Mouse (Mus musculus) heart, embryonic 13.5 days (tissue): ENCODE data around the gene Ets1. TPM values are rescaled to one million over a fixed set of nuclear protein-coding genes. Genes with fewer than 3 reads are reported as not detected.
A peak's percentile ranks its signal among the peaks of the same experiment; 100 is the strongest.

ENCODE experiments used
- ATAC-seq: fragments of 200-750 bp; cut with Nextera tagmentation; 2 replicates; pipeline ENCODE4 v1.8.0; 2017; ENCODE audit warnings: moderate TSS enrichment; ENCODE audit not compliant: insufficient number of reproducible peaks, low FRiP score, low TSS enrichment; ENCODE audit errors: extremely low read depth
- H3K27ac ChIP-seq: fragments of 300-500 bp; sonication (generic); replicated peaks from 2 replicates; pipeline ENCODE4 v1.5.1; 2015; ENCODE audit warnings: moderate library complexity, mild to moderate bottlenecking, inconsistent platforms
- H3K27me3 ChIP-seq: fragments of 300-500 bp; sonication (generic); replicated peaks from 2 replicates; pipeline ENCODE4 v1.6.1; 2015; ENCODE audit warnings: mild to moderate bottlenecking, inconsistent platforms
- H3K36me3 ChIP-seq: fragments of 300-500 bp; sonication (generic); 2 replicates; pipeline ENCODE4 v1.6.1; 2015; ENCODE audit warnings: mild to moderate bottlenecking, inconsistent platforms
- H3K4me1 ChIP-seq: fragments of 300-500 bp; sonication (generic); 2 replicates; pipeline ENCODE4 v1.6.1; 2015; ENCODE audit warnings: inconsistent platforms
- H3K4me2 ChIP-seq: fragments of 300-500 bp; sonication (generic); 2 replicates; pipeline ENCODE4 v1.6.1; 2015; ENCODE audit warnings: inconsistent platforms, mild to moderate bottlenecking, moderate library complexity
- H3K4me3 ChIP-seq: fragments of 300-500 bp; sonication (generic); 2 replicates; pipeline ENCODE4 v1.5.1; 2015; ENCODE audit warnings: moderate library complexity, mild to moderate bottlenecking, inconsistent platforms
- H3K9ac ChIP-seq: fragments of 300-500 bp; sonication (generic); 2 replicates; pipeline ENCODE4 v1.6.1; 2015; ENCODE audit warnings: inconsistent platforms, mild to moderate bottlenecking, moderate library complexity
- H3K9me3 ChIP-seq: fragments of 300-500 bp; sonication (generic); 2 replicates; pipeline ENCODE4 v1.6.1; 2016; ENCODE audit warnings: inconsistent platforms
- WGBS: fragments of 180-500 bp; shearing (Covaris S2); methylation state at CpG from one replicate; pipeline ENCODE4 v1.1.7; 2015; ENCODE audit warnings: mixed read lengths; 5-methylcytosine and 5-hydroxymethylcytosine counted together
- polyA plus RNA-seq: library from polyadenylated mRNA; unstranded; fragments of >200 nt; fragmentation: Nextera tagmentation; extraction: Ambion mirVana; gene quantifications from 2 replicates; pipeline ENCODE4 v1.2.1, GENCODE M21; 2015

Gene Ets1
- polyA plus RNA-seq, 1 experiment from 2014 or later: 46.9 TPM

GRCm38 (mm10) chr9:32617430-32617768 lies 18.6 kb upstream of the Ets1 start:
- Histone ChIP-seq H3K4me3 (no peak overlapping the region), H3K4me1 (peaks cover 15% of the 10 kb centered on the region), H3K9ac (no peak overlapping the region), H3K27me3 (no peaks in the 10 kb centered on the region), H3K4me2 (no peak overlapping the region), H3K9me3 (no peaks in the 10 kb centered on the region), H3K36me3 (no peaks in the 10 kb centered on the region), H3K27ac (no peak overlapping the region)
- 61% methylated on average over 5 of the region's 5 CpGs for WGBS
- ATAC-seq: no peak

DNA sequence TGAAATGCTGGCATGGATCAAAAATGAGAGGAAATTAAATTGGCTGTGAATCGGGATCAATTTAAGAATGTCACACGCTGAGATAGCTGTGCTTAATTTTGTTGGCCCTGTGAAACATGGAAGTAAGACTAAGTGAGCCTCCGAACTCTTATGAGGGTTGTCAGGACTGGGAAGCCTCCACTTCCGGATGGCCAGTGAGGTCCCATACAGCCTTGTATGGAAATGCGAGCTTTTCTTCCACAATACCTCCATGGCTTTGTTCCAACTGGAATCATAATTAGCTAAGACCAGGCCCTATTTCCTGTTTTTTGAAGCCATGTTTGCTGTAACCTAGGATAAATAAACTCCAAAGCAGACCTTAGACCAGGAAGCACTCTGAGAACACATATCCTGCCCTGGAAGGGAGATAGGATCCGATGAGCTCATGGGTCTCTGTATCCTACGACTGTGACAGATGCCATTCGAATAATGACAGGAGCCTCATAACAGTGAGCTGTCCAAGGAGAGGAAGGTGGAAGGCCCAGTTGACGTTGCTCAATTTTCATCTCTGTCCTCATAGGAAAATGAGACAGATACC lies 17.4 kb upstream of the Ets1 start:
- Histone ChIP-seq H3K4me2 (no peak overlapping the region), H3K27me3 (no peaks in the 10 kb centered on the region; the same call in 1 of the 2 replicates), H3K4me1 (peaks cover 7% of the 10 kb centered on the region), H3K27ac (no peak overlapping the region), H3K9ac (no peak overlapping the region), H3K36me3 (no peaks in the 10 kb centered on the region), H3K4me3 (no peak overlapping the region), H3K9me3 (no peaks in the 10 kb centered on the region)
- WGBS: 72% methylated on average over 9 of the region's 9 CpGs
- ATAC-seq: no peak

DNA sequence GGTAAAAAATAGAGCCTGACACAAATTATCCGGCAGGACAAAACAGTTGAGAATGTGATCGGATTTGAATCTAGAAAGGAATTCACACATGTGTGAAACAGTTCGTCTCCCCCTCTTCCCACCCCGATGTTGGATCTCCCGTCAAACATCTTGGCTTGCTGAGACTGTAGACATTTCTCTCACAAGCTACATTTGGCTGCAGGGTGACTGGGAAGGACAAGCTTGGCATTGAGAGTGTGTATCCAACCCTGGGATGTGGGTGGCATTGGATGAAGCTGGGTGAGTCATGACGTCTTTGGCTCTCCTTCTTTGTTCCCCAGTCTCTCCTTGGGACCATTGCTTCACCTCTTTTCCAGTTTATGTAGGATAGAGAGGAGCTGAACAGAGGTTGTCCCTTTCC lies 16.4 kb upstream of the Ets1 start:
- no peak overlapping the region for H3K27ac ChIP-seq
- ATAC-seq: no peak
- peaks cover 7% of the 10 kb centered on the region for H3K4me1 ChIP-seq
- H3K36me3 ChIP-seq: no peaks in the 10 kb centered on the region
- H3K4me2 ChIP-seq: no peak overlapping the region
- 78% methylated on average over 6 of the region's 6 CpGs for WGBS
- H3K27me3 ChIP-seq: peaks cover 4% of the 10 kb centered on the region; the same call in 1 of the 2 replicates
- no peak overlapping the region for H3K9ac ChIP-seq
- no peaks in the 10 kb centered on the region for H3K9me3 ChIP-seq
- no peak overlapping the region for H3K4me3 ChIP-seq

DNA sequence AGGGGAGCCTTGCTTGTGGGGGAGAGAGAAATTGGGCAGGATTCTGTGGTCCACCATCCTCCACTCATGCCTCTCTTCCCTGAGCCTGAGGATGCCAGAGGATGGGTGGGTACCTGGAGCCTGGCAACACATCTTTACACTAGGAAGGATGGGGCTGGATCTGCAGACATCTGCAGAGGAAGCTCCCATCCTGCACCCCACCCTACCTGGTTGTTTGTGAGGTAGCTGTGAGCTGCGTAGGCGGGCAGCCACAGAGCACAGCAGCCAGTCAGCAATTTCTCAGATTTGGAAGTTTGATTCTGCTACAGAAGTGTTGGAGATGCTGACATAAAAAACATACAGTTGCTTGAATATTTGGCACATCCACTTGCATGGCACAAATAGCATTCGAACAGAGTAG lies 15.6 kb upstream of the Ets1 start:
- Histone ChIP-seq H3K4me2 (no peak overlapping the region), H3K4me1 (peaks cover 7% of the 10 kb centered on the region), H3K9me3 (no peaks in the 10 kb centered on the region), H3K27me3 (peaks cover 4% of the 10 kb centered on the region; the same call in 1 of the 2 replicates), H3K9ac (no peak overlapping the region), H3K36me3 (no peaks in the 10 kb centered on the region), H3K27ac (no peak overlapping the region), H3K4me3 (no peak overlapping the region)
- ATAC-seq: no peak
- WGBS: 86% methylated on average over 3 of the region's 3 CpGs

DNA sequence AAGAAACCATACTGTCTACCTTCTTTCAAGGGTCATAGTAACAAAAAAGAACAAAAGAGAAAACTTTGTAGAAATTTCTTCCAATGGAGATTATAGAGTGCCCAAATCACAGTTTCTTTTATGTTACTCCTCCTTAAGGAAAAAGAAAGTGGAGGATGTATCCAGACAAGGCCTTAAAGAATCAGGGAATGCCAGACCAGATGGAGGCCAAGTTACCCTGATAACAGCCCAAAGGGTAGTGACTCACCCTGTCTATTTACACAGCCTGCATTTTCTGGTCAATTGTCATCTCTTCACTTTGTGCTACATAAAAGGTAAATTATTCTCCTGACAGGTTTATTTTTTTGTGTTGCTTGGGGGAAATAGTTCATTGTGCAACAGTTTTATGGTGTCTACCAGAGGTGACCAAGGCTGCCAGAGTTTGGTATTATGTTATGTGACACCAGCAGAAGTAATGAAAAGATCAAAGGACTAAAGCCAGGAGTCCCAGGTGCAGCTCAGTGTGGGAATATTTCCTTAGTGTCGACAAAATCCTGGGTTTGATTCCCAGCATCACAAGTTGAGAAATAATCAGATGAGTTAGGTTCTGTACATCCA lies 6.5 kb upstream of the Ets1 start:
- ATAC-seq: no peak
- peaks cover 8% of the 10 kb centered on the region; the same call in 1 of the 2 replicates for H3K4me1 ChIP-seq
- peaks cover 7% of the 10 kb centered on the region for H3K27me3 ChIP-seq
- H3K27ac ChIP-seq: no peak overlapping the region
- H3K36me3 ChIP-seq: no peaks in the 10 kb centered on the region
- no peak overlapping the region for H3K4me3 ChIP-seq
- 74% methylated on average over 1 of the region's 1 CpGs for WGBS
- H3K9me3 ChIP-seq: no peaks in the 10 kb centered on the region
- no peak overlapping the region for H3K9ac ChIP-seq
- H3K4me2 ChIP-seq: no peak overlapping the region

DNA sequence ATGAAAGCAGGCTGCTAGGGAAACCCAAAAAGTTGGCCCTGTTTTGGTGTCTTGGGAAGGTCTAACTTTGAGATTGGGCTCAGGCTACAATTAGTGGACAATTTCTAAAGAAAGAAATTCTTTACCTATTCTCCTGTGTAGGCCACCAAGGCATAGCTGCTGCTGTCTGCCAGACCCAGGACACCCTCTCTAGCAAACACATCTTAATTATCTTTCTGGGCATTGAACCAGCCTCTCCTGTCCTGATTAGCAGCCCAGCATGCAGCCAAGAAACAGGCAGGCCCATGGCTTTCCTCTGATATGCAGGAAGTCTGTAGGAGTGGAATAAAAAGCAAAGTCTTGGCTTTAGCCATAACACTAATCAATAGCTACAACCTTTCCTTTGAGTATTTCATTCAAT lies 4.7 kb upstream of the Ets1 start:
- ATAC-seq: no peak

DNA sequence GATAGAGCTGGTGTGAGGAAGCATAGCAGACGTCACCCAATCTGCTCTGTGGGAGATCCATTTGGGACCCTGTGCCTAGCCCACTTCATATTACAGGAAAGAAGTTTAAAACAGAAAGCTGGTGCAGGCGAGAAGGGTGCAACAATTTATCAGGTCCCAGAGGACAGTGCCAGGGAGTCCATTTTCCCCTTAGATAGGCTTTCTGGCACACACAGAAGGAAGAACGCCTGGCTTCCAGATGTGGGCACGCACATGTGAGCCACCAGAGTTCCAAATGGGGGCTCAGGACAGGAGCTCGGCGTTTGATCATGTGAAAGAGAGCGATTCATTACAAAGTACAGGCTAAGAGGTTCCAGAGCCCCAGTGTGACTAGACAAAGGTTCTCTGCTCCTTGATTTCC lies 3.8 kb upstream of the Ets1 start:
- no peak overlapping the region for H3K27ac ChIP-seq
- peaks cover 22% of the 10 kb centered on the region for H3K4me1 ChIP-seq
- H3K4me2 ChIP-seq: no peak overlapping the region
- H3K27me3 ChIP-seq: peaks cover 13% of the 10 kb centered on the region
- 64% methylated on average over 7 of the region's 7 CpGs for WGBS
- H3K4me3 ChIP-seq: no peak overlapping the region
- ATAC-seq: no peak
- no peak overlapping the region for H3K9ac ChIP-seq
- no peaks in the 10 kb centered on the region for H3K9me3 ChIP-seq
- no peaks in the 10 kb centered on the region for H3K36me3 ChIP-seq

More for the DNA sequence above, 4.7 kb upstream of the Ets1 start:
- Histone ChIP-seq H3K9me3 (no peaks in the 10 kb centered on the region), H3K4me3 (no peak overlapping the region), H3K9ac (no peak overlapping the region), H3K27ac (no peak overlapping the region), H3K36me3 (no peaks in the 10 kb centered on the region), H3K27me3 (peaks cover 14% of the 10 kb centered on the region), H3K4me2 (no peak overlapping the region), H3K4me1 (peaks cover 16% of the 10 kb centered on the region)

DNA sequence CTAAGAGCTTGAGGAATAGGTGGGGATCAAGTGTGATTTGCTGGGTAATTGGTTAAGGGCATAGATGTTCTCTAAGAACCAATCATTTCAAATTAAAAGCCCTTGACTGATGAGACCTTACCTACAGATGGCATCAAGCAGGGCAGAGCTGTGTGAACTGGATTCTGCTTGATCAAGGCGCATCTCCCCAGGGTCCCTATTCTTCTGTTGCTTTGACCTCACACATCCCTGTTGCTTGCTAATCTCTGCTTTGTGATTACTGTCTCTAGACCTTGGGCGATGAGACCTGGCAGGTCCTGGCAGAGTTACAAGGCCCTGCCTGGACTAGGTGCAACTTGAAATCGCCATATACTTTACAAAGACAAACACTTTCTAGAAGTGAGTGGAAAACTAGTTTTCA lies 9.0 kb downstream of the Ets1 start:
- H3K27ac ChIP-seq: no peak overlapping the region
- WGBS: 47% methylated on average over 3 of the region's 3 CpGs

GRCm38 (mm10) chr9:32645475-32645874 lies 9.5 kb downstream of the Ets1 start:
- peak overlapping the region; percentile 71 for H3K4me2 ChIP-seq

More for the DNA sequence above, 9.0 kb downstream of the Ets1 start:
- Histone ChIP-seq H3K4me1 (peaks cover 31% of the 10 kb centered on the region), H3K36me3 (no peaks in the 10 kb centered on the region), H3K4me3 (no peak overlapping the region), H3K27me3 (no peaks in the 10 kb centered on the region), H3K9me3 (no peaks in the 10 kb centered on the region), H3K9ac (no peak overlapping the region), H3K4me2 (peak overlapping the region; percentile 71)
- no peak for ATAC-seq

GRCm38 (mm10) chr9:32646539-32647258 lies 10.7 kb downstream of the Ets1 start:
- WGBS: 32% methylated on average over 11 of the region's 11 CpGs
- ATAC-seq: no peak

More at GRCm38 (mm10) chr9:32645475-32645874, 9.5 kb downstream of the Ets1 start:
- Histone ChIP-seq H3K4me1 (peaks cover 31% of the 10 kb centered on the region), H3K27ac (peak overlapping the region; percentile 90), H3K9ac (peak overlapping the region; percentile 75), H3K4me3 (peak overlapping the region; percentile 41), H3K27me3 (no peaks in the 10 kb centered on the region), H3K9me3 (no peaks in the 10 kb centered on the region), H3K36me3 (no peaks in the 10 kb centered on the region)
- 5% methylated on average over 9 of the region's 9 CpGs for WGBS
- ATAC-seq: no peak

DNA sequence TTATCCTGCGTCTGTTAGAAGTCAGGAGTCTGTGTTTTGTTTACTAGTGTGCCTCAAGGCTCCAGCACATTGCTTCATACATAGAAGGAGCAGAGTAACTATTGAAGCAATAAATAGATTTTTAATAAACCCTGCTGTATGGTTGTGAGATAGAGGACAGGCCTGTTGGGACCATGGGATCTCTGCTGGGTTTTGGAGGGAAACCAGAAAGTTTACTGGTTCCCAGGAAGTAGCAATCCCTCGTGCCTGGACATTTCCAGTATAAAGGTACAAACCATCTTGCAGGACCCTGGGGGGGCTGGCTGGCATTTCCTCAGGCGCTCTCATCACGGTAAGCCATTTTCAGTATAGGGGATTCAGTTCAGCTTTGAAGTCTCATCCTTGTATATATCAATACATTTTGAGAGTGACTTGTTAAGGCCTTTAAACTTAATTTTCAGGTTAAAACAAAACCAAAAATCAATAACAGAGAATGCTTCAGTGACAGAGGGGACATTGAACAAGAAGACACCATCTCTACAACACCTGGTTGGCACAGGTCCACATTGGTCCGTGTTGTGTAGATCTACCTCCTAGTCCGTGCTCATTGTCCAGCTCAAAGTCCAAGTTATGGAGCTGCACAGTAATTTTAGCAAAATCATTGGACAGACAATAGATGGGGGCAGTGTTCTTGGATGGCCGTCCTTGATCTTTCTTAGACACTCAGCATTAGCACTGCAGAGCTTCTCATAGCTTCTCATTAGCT lies 11.7 kb downstream of the Ets1 start:
- no peaks in the 10 kb centered on the region for H3K9me3 ChIP-seq
- no peak for ATAC-seq
- H3K4me3 ChIP-seq: no peak overlapping the region
- WGBS: 79% methylated on average over 7 of the region's 7 CpGs
- peaks cover 31% of the 10 kb centered on the region for H3K4me1 ChIP-seq
- H3K27ac ChIP-seq: peak overlapping the region; percentile 90
- no peaks in the 10 kb centered on the region for H3K27me3 ChIP-seq
- H3K4me2 ChIP-seq: no peak overlapping the region
- H3K9ac ChIP-seq: no peak overlapping the region
- no peaks in the 10 kb centered on the region for H3K36me3 ChIP-seq

More at GRCm38 (mm10) chr9:32646539-32647258, 10.7 kb downstream of the Ets1 start:
- peak overlapping the region; percentile 75 for H3K9ac ChIP-seq
- H3K4me3 ChIP-seq: peak overlapping the region; percentile 41
- peak overlapping the region; percentile 71 for H3K4me2 ChIP-seq
- peak overlapping the region; percentile 90 for H3K27ac ChIP-seq
- H3K4me1 ChIP-seq: peaks cover 31% of the 10 kb centered on the region
- H3K9me3 ChIP-seq: no peaks in the 10 kb centered on the region
- no peaks in the 10 kb centered on the region for H3K36me3 ChIP-seq
- H3K27me3 ChIP-seq: no peaks in the 10 kb centered on the region
